Mouse (Mus musculus): ENCODE measurements around the gene Olfr1284. TPM values are rescaled to one million over a fixed set of nuclear protein-coding genes. Genes with fewer than 3 reads are reported as not detected.
"Not testable (repeated sequence)": the region's sequence is repeated elsewhere in the genome, so short reads cannot be mapped to it uniquely, and the experiment has no call there.

Olfr1284 gene
- not detected in 2 replicates for polyA plus RNA-seq (2012; rRNA removed)

DNA sequence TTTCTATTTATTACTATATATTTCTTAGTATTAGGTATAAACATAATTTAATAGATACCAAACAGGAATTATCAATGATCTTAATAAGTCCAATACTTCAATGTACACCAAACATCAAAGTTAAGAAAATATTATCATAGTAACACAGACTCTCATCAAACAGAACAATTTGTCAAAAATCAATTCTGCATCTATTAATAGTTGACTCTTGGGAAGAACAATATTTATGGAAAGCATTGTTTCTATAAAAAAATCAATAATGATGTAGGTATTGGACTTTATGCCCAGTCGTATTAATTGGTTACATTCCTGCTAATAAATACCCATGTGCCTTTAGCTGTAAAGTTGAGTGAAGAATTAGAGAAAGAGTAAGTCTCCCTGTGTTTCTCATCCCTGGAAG, at the start of gene Olfr1284:
Olfr1284 (plus strand) TSS at position 301 of the 400 bp plus-strand sequence.
- TF ChIP-seq CTCF (IDR thresholded peaks at IDR 0.05; ENCODE audit: borderline replicate concordance, extremely low read depth, insufficient read depth, insufficient read length) = no peak
- TF ChIP-seq POLR2A (IDR thresholded peaks at IDR 0.05; ENCODE audit: borderline replicate concordance, extremely low read depth, insufficient read depth, insufficient read length, poor library complexity, severe bottlenecking) = no peak
- no peak for DNase-seq (ENCODE audit: low read depth)

GRCm38 (mm10) chr2:111326220-111326619, 49.1 kb upstream of the Olfr1284 start, which contains the start of gene Olfr1281:
TSS of gene Olfr1281 (plus strand) at chr2:111326520.
- DNase-seq (ENCODE audit: low read depth) = no peak
- TF ChIP-seq CTCF (IDR thresholded peaks at IDR 0.05; ENCODE audit: borderline replicate concordance, extremely low read depth, insufficient read depth, insufficient read length) = no peak
- no peak for TF ChIP-seq POLR2A (IDR thresholded peaks at IDR 0.05; ENCODE audit: borderline replicate concordance, extremely low read depth, insufficient read depth, insufficient read length, poor library complexity, severe bottlenecking)

GRCm38 (mm10) chr2:111333721-111334120, 41.6 kb upstream of the Olfr1284 start:
- DNase-seq (ENCODE audit: low read depth) = not testable (repeated sequence)

DNA sequence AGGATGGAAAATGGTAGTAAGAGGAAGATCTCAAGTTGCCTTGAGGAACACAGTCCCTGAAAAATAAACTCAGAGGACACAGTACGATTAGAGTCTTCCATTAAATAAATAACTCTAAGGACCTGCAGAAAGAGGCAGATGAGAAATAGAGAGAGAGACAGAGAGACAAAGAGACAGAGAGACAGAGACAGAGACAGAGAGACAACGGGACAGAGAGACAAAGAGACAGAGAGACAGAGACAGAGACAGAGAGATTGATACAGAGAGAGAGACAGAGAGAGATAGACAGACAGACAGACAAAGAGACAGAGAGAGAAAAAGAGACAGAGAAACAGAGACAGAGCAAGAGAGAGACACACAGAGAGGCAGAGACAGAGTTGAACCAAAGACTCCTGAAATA, 39.3 kb upstream of the Olfr1284 start, which contains the start of gene Olfr1282:
Olfr1282 (minus strand) TSS at position 101 of the 400 bp plus-strand sequence.
- TF ChIP-seq POLR2A (IDR thresholded peaks at IDR 0.05; ENCODE audit: borderline replicate concordance, extremely low read depth, insufficient read depth, insufficient read length, poor library complexity, severe bottlenecking) (no peak), CTCF (IDR thresholded peaks at IDR 0.05; ENCODE audit: borderline replicate concordance, extremely low read depth, insufficient read depth, insufficient read length) (no peak)

GRCm38 (mm10) chr2:111366490-111366889, 8.8 kb upstream of the Olfr1284 start, which contains the start of gene Olfr1283:
TSS of gene Olfr1283 (plus strand) at chr2:111366790.
- DNase-seq (ENCODE audit: low read depth) = no peak
- TF ChIP-seq CTCF (IDR thresholded peaks at IDR 0.05; ENCODE audit: borderline replicate concordance, extremely low read depth, insufficient read depth, insufficient read length) = no peak
- TF ChIP-seq POLR2A (IDR thresholded peaks at IDR 0.05; ENCODE audit: borderline replicate concordance, extremely low read depth, insufficient read depth, insufficient read length, poor library complexity, severe bottlenecking) = no peak

More for the DNA sequence above, 39.3 kb upstream of the Olfr1284 start, which contains the start of gene Olfr1282:
- no peak for DNase-seq (ENCODE audit: low read depth)

- no peak for TF ChIP-seq POLR2A (IDR thresholded peaks at IDR 0.05; ENCODE audit: borderline replicate concordance, extremely low read depth, insufficient read depth, insufficient read length, poor library complexity, severe bottlenecking)
- TF ChIP-seq CTCF (IDR thresholded peaks at IDR 0.05; ENCODE audit: borderline replicate concordance, extremely low read depth, insufficient read depth, insufficient read length) = no peak
- DNase-seq (ENCODE audit: low read depth) = peak; percentile 15
These were observed 47.6 kb downstream of the Olfr1284 start, which contains the start of gene Olfr1286 for GRCm38 (mm10) chr2:111422931-111423330. TSS of gene Olfr1286 (minus strand) at chr2:111423115.

Other genes starting within 250 kb of the Olfr1284 start
- not detected in 2 replicates for gene Gm15130, start 222.6 kb upstream of the Olfr1284 start, polyA plus RNA-seq (2012; rRNA removed)
- gene 4930430A15Rik, start 145.9 kb upstream of the Olfr1284 start, polyA plus RNA-seq (2012; rRNA removed) = not detected in 2 replicates
- gene Olfr1275, start 140.2 kb upstream of the Olfr1284 start, polyA plus RNA-seq (2012; rRNA removed) = not detected in 2 replicates
- gene Olfr1276, start 121.0 kb upstream of the Olfr1284 start, polyA plus RNA-seq (2012; rRNA removed) = not detected in 2 replicates
- not detected in 2 replicates for gene Olfr1277, start 101.4 kb upstream of the Olfr1284 start, polyA plus RNA-seq (2012; rRNA removed)
- gene Olfr1278, start 85.4 kb upstream of the Olfr1284 start, polyA plus RNA-seq (2012; rRNA removed) = not detected in 2 replicates
- not detected in 2 replicates for gene Olfr1279, start 74.9 kb upstream of the Olfr1284 start, polyA plus RNA-seq (2012; rRNA removed)
- gene Olfr1280, start 61.5 kb upstream of the Olfr1284 start, polyA plus RNA-seq (2012; rRNA removed) = not detected in 2 replicates
- not detected in 2 replicates for gene Olfr1281, start 49.0 kb upstream of the Olfr1284 start, polyA plus RNA-seq (2012; rRNA removed)
- gene Olfr1282, start 39.4 kb upstream of the Olfr1284 start, polyA plus RNA-seq (2012; rRNA removed) = not detected in 2 replicates
- gene Olfr1283, start 8.7 kb upstream of the Olfr1284 start, polyA plus RNA-seq (2012; rRNA removed) = not detected in 2 replicates
- not detected in 2 replicates for gene Olfr1286, start 47.6 kb downstream of the Olfr1284 start, polyA plus RNA-seq (2012; rRNA removed)
- gene Olfr1287, start 73.6 kb downstream of the Olfr1284 start, polyA plus RNA-seq (2012; rRNA removed) = not detected in 2 replicates
- gene Olfr1288, start 98.6 kb downstream of the Olfr1284 start, polyA plus RNA-seq (2012; rRNA removed) = not detected in 2 replicates
- gene Olfr1289, start 105.3 kb downstream of the Olfr1284 start, polyA plus RNA-seq (2012; rRNA removed) = not detected in 2 replicates
- gene Olfr1290, start 118.3 kb downstream of the Olfr1284 start, polyA plus RNA-seq (2012; rRNA removed) = not detected in 2 replicates
- gene Olfr1291-ps1, start 121.7 kb downstream of the Olfr1284 start, polyA plus RNA-seq (2012; rRNA removed) = not detected in 2 replicates
- not detected in 2 replicates for gene Olfr1293-ps, start 149.7 kb downstream of the Olfr1284 start, polyA plus RNA-seq (2012; rRNA removed)
- gene Olfr1294, start 164.8 kb downstream of the Olfr1284 start, polyA plus RNA-seq (2012; rRNA removed) = not detected in 2 replicates
- not detected in 2 replicates for gene Olfr1295, start 194.2 kb downstream of the Olfr1284 start, polyA plus RNA-seq (2012; rRNA removed)